Mouse (Mus musculus) embryo, embryonic 11.5 days (tissue): ENCODE results near the gene Bsg.
"Not testable (repeated sequence)": the region's sequence is repeated elsewhere in the genome, so short reads cannot be mapped to it uniquely, and the experiment has no call there.

Experiments
- DNase-seq: peaks from one replicate; pipeline ENCODE4 v3.0.0-alpha.2; 2012; ENCODE audit warnings: low read depth, low spot score

The Bsg gene

GRCm38 (mm10) chr10:79732500-79732899 is 28.2 kb downstream of the Bsg start:
- no peak for DNase-seq

GRCm38 (mm10) chr10:79733847-79734246 is 29.6 kb downstream of the Bsg start:
- no peak for DNase-seq

- DNase-seq: no peak
These were observed 31.1 kb downstream of the Bsg start for GRCm38 (mm10) chr10:79735361-79735760.

- DNase-seq: no peak
These were observed 32.4 kb downstream of the Bsg start for GRCm38 (mm10) chr10:79736706-79737105.

GRCm38 (mm10) chr10:79738259-79738658 is 34.0 kb downstream of the Bsg start:
- no peak for DNase-seq

- no peak for DNase-seq
These were observed 34.9 kb downstream of the Bsg start for GRCm38 (mm10) chr10:79739234-79739633.

GRCm38 (mm10) chr10:79740863-79741262 is 36.6 kb downstream of the Bsg start:
- DNase-seq: no peak

- DNase-seq: no peak
These were observed 38.9 kb downstream of the Bsg start for GRCm38 (mm10) chr10:79743161-79743560.

GRCm38 (mm10) chr10:79743650-79744365 is 39.5 kb downstream of the Bsg start:
- DNase-seq: no peak

GRCm38 (mm10) chr10:79745411-79745810 is 41.1 kb downstream of the Bsg start:
- no peak for DNase-seq

GRCm38 (mm10) chr10:79745898-79746773 is 41.8 kb downstream of the Bsg start, which contains the start of gene Polrmt:
TSS of gene Polrmt (minus strand) at chr10:79746581.
- DNase-seq: peak; percentile 92

GRCm38 (mm10) chr10:79746774-79747151 is 42.5 kb downstream of the Bsg start:
- DNase-seq: no peak

GRCm38 (mm10) chr10:79748496-79748895 is 44.2 kb downstream of the Bsg start:
- no peak for DNase-seq

GRCm38 (mm10) chr10:79754856-79755516 is 50.7 kb downstream of the Bsg start, which contains the start of gene Fgf22:
TSS of gene Fgf22 (plus strand) at chr10:79755076.
- DNase-seq: no peak

GRCm38 (mm10) chr10:79755854-79756253 is 51.6 kb downstream of the Bsg start:
- no peak for DNase-seq

- no peak for DNase-seq
These were observed 52.4 kb downstream of the Bsg start for GRCm38 (mm10) chr10:79756660-79757059.

GRCm38 (mm10) chr10:79759675-79760074 is 55.4 kb downstream of the Bsg start:
- DNase-seq: not testable (repeated sequence)

GRCm38 (mm10) chr10:79760603-79761143 is 56.4 kb downstream of the Bsg start:
- no peak for DNase-seq
